Mouse (Mus musculus): ENCODE results near the gene Gm732.

The Gm732 gene

DNA sequence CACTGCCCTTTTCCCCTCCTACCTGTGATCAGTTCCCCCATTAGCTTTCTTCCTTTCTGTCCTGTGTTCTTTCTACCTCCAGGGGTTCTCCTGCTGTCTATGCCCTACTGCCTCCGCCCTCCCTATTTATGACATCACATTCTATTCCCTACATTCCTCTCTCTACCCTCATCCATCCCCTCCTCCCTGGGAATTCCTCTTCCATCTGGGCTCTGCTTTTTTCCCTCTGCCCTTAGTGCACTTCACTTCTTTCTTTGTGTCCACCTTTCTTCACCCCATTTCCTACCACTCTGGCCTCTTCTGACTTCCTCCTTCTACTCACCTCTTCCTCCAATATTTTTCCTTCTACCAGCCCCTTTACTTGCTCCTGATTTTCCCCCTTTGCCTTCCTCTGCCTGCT lies at the start of gene Gm732:
Gene Gm732 (minus strand): TSS at position 101 of the 400 bp plus-strand sequence.
- no peak for DNase-seq
